Mouse (Mus musculus) liver, embryonic 16.5 days (tissue): Measurements from ENCODE around the gene Spr. TPM values are rescaled to one million over a fixed set of nuclear protein-coding genes. Genes with fewer than 3 reads are reported as not detected.

Experiments
- ATAC-seq: fragments of 200-750 bp; cut with Nextera tagmentation; 2 replicates; pipeline ENCODE4 v1.8.0; 2017; ENCODE audit warnings: low read depth, mild to moderate bottlenecking, moderate number of reproducible peaks, moderate library complexity
- H3K27ac ChIP-seq: fragments of 300-500 bp; sonication (generic); 2 replicates; pipeline ENCODE4 v1.5.1; 2014; ENCODE audit warnings: mild to moderate bottlenecking, low read length
- H3K27me3 ChIP-seq: fragments of 300-500 bp; sonication (generic); 2 replicates; pipeline ENCODE4 v1.6.1; 2014; ENCODE audit warnings: low read depth, low read length, mixed read lengths; ENCODE audit not compliant: control insufficient read depth, insufficient read depth
- H3K36me3 ChIP-seq: fragments of 300-500 bp; sonication (generic); 2 replicates; pipeline ENCODE4 v1.6.1; 2014; ENCODE audit warnings: mild to moderate bottlenecking; ENCODE audit not compliant: control insufficient read depth, insufficient read depth
- H3K4me1 ChIP-seq: fragments of 300-500 bp; sonication (generic); 2 replicates; pipeline ENCODE4 v1.6.1; 2014; ENCODE audit warnings: low read depth, low read length, mixed read lengths; ENCODE audit not compliant: control insufficient read depth
- H3K4me2 ChIP-seq: fragments of 300-500 bp; sonication (generic); 2 replicates; pipeline ENCODE4 v1.6.1; 2014; ENCODE audit warnings: low read depth, low read length, mixed read lengths
- H3K4me3 ChIP-seq: fragments of 300-500 bp; sonication (generic); 2 replicates; pipeline ENCODE4 v1.5.1; 2014; ENCODE audit warnings: low read depth, mild to moderate bottlenecking, low read length
- H3K9ac ChIP-seq: fragments of 300-500 bp; sonication (generic); 2 replicates; pipeline ENCODE4 v1.6.1; 2014; ENCODE audit warnings: low read depth, low read length
- H3K9me3 ChIP-seq: fragments of 300-500 bp; sonication (generic); replicated peaks from 2 replicates; pipeline ENCODE4 v1.6.1; 2016; ENCODE audit warnings: low read length; ENCODE audit not compliant: control insufficient read depth
- WGBS: fragments of 180-500 bp; shearing (Covaris S2); extraction: QIAGEN DNeasy Blood & Tissue Kit; methylation state at CpG from one replicate; pipeline ENCODE4 v1.1.7; 2014; ENCODE audit not compliant: insufficient replicate concordance; 5-methylcytosine and 5-hydroxymethylcytosine counted together
- polyA plus RNA-seq: library from polyadenylated mRNA; unstranded; fragments of >200 nt; fragmentation: Nextera tagmentation; extraction: Ambion mirVana; gene quantifications from 2 replicates; pipeline ENCODE4 v1.2.1, GENCODE M21; 2015

The Spr gene
- polyA plus RNA-seq = 29.0 and 30.2 TPM in 2 replicates

- H3K4me1 ChIP-seq = no peaks in the 10 kb centered on the region
- peak within 1 kb of the TSS; percentile 71 for H3K4me2 ChIP-seq
- under 1% methylated on average over 49 of the region's 49 CpGs for WGBS
- no peaks in the 10 kb centered on the region for H3K9me3 ChIP-seq
- peak within 1 kb of the TSS; percentile 76 for H3K27ac ChIP-seq
- H3K4me3 ChIP-seq = peak within 1 kb of the TSS; percentile 70
- peak; percentile 88 for ATAC-seq
- no peaks in the 10 kb centered on the region for H3K36me3 ChIP-seq
- H3K9ac ChIP-seq = peak within 1 kb of the TSS; percentile 70
- no peaks in the 10 kb centered on the region for H3K27me3 ChIP-seq
These were observed at the start of gene Spr for GRCm38 (mm10) chr6:85137217-85138035. Spr (minus strand) TSS chr6:85137766.

- no peaks in the 10 kb centered on the region for H3K9me3 ChIP-seq
- H3K4me2 ChIP-seq = no peak overlapping the region
- no peak overlapping the region for H3K27ac ChIP-seq
- no peak overlapping the region for H3K4me3 ChIP-seq
- no peak overlapping the region for H3K9ac ChIP-seq
- H3K4me1 ChIP-seq = no peaks in the 10 kb centered on the region; the same call in 1 of the 2 replicates
- no peaks in the 10 kb centered on the region for H3K36me3 ChIP-seq
- ATAC-seq = no peak
- WGBS = 3% methylated on average over 15 of the region's 15 CpGs
- H3K27me3 ChIP-seq = peaks cover 74% of the 10 kb centered on the region
These were observed 49.1 kb upstream of the Spr start for GRCm38 (mm10) chr6:85186744-85187059.

- Histone ChIP-seq H3K4me3 (no peak overlapping the region; the same call in 1 of the 2 replicates), H3K36me3 (no peaks in the 10 kb centered on the region)
These were observed 48.6 kb upstream of the Spr start for GRCm38 (mm10) chr6:85186033-85186743.

GRCm38 (mm10) chr6:85183951-85184350 lies 46.4 kb upstream of the Spr start:
- H3K4me3 ChIP-seq = no peak overlapping the region
- ATAC-seq = no peak
- H3K27ac ChIP-seq = no peak overlapping the region
- H3K27me3 ChIP-seq = peaks cover 46% of the 10 kb centered on the region
- H3K9ac ChIP-seq = no peak overlapping the region
- H3K9me3 ChIP-seq = no peaks in the 10 kb centered on the region
- H3K4me1 ChIP-seq = no peaks in the 10 kb centered on the region
- H3K4me2 ChIP-seq = no peak overlapping the region
- H3K36me3 ChIP-seq = no peaks in the 10 kb centered on the region
- 36% methylated on average over 3 of the region's 3 CpGs for WGBS

More at GRCm38 (mm10) chr6:85186033-85186743, 48.6 kb upstream of the Spr start:
- Histone ChIP-seq H3K4me2 (0 out of 2 replicates have a peak overlapping the region, but pooled peaks have one; percentile 27), H3K9me3 (no peaks in the 10 kb centered on the region), H3K27ac (no peak overlapping the region), H3K4me1 (no peaks in the 10 kb centered on the region; the same call in 1 of the 2 replicates), H3K27me3 (peaks cover 68% of the 10 kb centered on the region), H3K9ac (no peak overlapping the region)
- 3% methylated on average over 33 of the region's 33 CpGs for WGBS
- no peak for ATAC-seq

GRCm38 (mm10) chr6:85180036-85180435 lies 42.5 kb upstream of the Spr start:
- Histone ChIP-seq H3K9me3 (no peaks in the 10 kb centered on the region), H3K36me3 (no peaks in the 10 kb centered on the region), H3K4me3 (no peak overlapping the region), H3K27ac (no peak overlapping the region), H3K27me3 (peaks cover 8% of the 10 kb centered on the region), H3K4me1 (no peaks in the 10 kb centered on the region), H3K9ac (no peak overlapping the region), H3K4me2 (no peak overlapping the region)
- no peak for ATAC-seq
- 43% methylated on average over 2 of the region's 2 CpGs for WGBS

- Histone ChIP-seq H3K27me3 (peaks cover 7% of the 10 kb centered on the region), H3K9ac (no peak overlapping the region), H3K36me3 (no peaks in the 10 kb centered on the region), H3K9me3 (no peaks in the 10 kb centered on the region), H3K4me3 (no peak overlapping the region), H3K4me2 (no peak overlapping the region), H3K4me1 (no peaks in the 10 kb centered on the region), H3K27ac (no peak overlapping the region)
- 56% methylated on average over 3 of the region's 3 CpGs for WGBS
- ATAC-seq = no peak
These were observed 42.0 kb upstream of the Spr start for GRCm38 (mm10) chr6:85179569-85179968.

- WGBS = 54% methylated on average over 11 of the region's 11 CpGs
- no peak for ATAC-seq
These were observed 27.9 kb upstream of the Spr start for GRCm38 (mm10) chr6:85165440-85165921.

GRCm38 (mm10) chr6:85160201-85160923 lies 22.8 kb upstream of the Spr start:
- H3K36me3 ChIP-seq = no peaks in the 10 kb centered on the region
- no peak overlapping the region for H3K4me3 ChIP-seq
- ATAC-seq = no peak
- no peaks in the 10 kb centered on the region for H3K9me3 ChIP-seq
- no peaks in the 10 kb centered on the region for H3K4me1 ChIP-seq
- no peak overlapping the region for H3K27ac ChIP-seq
- no peak overlapping the region for H3K9ac ChIP-seq
- no peaks in the 10 kb centered on the region for H3K27me3 ChIP-seq
- WGBS = 29% methylated on average over 4 of the region's 4 CpGs
- H3K4me2 ChIP-seq = no peak overlapping the region

More at GRCm38 (mm10) chr6:85165440-85165921, 27.9 kb upstream of the Spr start:
- H3K27me3 ChIP-seq = no peaks in the 10 kb centered on the region; the same call in 1 of the 2 replicates
- no peak overlapping the region for H3K4me2 ChIP-seq
- no peak overlapping the region for H3K4me3 ChIP-seq
- H3K27ac ChIP-seq = no peak overlapping the region
- no peaks in the 10 kb centered on the region for H3K4me1 ChIP-seq
- no peaks in the 10 kb centered on the region for H3K9me3 ChIP-seq
- H3K9ac ChIP-seq = no peak overlapping the region
- no peaks in the 10 kb centered on the region for H3K36me3 ChIP-seq
